Mouse (Mus musculus) mesoderm, embryonic 11.5 days (tissue): ENCODE measurements around the gene Olfr524.
A peak's percentile ranks its signal among the peaks of the same experiment; 100 is the strongest.

Experiments used
- DNase-seq: peaks from one replicate; pipeline ENCODE4 v3.0.0-alpha.2; 2012; ENCODE audit warnings: low read depth, low spot score

Olfr524 gene

DNA sequence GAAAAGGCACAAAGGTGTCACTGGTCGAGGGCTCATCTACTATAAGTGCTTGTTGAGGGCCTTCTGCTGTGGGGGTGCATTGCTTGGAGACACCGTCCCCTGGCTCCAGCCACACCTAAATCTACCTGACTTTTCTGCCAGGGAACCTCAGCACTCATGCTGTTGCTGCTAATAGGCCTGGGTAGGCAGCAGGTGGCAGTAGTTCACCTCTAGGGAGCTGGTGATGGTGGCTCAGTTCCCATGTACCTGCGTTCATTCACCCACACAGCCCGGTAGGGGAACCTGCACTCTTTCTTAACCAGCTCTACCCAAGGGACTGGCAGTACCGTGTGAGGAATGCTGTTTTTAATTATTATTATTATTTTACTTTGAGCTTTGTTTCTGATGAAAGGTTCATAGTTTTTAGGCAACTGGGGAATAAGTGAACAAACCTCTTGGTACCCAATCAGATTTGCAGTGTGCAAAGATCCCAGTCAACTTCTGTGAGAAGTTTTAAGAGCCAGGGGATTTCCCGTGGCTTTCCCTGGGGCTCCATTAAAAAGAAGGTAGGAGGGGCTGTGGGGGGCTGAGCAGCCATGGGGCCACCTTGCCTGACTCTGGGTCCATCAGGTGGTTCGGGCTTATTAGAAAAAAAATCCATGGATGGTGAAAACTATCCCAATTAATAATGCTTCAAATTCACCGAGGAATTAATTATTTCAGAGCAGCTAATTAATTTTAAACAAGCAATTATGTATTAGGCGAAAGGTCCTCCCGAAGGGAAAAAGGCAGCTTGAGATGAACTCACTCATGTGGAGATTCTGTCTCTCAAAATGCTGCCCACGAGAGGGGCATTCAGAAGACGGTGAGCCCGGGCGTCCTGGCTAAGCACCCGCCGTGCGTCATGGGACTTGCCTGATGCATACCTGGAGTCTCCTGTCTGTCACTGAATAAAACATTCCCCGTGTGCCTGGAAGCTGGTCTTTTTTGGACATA is 18.8 kb downstream of the Olfr524 start:
- peak; percentile 8 for DNase-seq

DNA sequence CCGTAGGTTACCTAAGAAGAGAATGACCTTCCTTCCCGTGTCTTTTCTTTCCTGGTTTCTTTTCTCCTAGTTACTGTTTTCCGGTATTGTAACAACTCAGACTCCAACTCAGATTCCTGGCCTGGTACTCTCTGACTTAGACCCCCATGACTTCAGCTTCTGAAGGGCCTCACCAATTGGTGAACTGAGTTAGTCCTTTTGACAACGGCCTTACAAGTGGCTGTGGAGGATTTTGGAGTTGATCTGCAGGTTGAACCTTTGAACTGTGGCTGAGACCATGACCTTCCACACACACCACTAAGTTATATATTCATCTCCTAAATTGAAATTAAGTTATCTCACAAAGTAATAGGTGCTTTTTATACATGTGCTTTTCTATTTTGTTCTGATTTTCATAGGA is 21.6 kb downstream of the Olfr524 start:
- no peak for DNase-seq

DNA sequence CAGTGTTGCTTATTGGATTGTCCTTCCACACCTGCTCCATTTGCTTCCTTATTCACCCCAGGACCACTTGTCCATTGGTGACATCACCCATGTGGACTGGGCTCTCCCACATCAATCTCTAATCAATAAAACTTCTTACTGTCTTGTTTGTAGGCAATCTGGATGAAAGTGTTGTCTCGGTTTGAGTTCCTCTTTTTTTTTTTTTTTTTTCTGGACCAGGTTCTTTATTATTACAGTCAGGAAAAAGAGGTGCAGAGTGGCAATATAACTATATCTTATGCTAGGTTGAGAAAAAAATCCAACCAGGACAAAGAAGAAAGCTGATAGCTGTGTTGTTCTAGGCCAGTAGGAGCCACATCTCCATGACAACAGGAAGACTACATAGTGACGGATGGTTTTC is 25.1 kb downstream of the Olfr524 start:
- no peak for DNase-seq

DNA sequence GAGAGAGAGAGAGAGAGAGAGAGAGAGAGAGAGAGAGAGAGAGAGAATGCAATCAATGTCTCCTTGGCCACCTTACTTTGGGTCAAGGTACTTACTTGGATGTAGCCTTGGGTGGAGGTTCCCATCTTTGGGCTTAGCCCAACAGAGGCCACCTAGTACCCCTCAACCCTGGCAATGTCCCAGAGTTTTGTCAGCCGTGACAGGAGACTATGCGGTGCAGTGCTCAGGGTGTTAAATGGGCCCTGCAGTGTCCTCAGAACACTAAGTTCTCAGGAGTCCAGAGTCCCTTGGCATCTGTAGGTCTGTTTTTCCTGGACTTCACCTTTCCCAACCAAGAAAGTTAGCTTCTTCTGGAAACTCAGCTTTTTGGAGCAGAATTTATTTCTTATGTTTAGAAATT is 26.6 kb downstream of the Olfr524 start:
- no peak for DNase-seq

DNA sequence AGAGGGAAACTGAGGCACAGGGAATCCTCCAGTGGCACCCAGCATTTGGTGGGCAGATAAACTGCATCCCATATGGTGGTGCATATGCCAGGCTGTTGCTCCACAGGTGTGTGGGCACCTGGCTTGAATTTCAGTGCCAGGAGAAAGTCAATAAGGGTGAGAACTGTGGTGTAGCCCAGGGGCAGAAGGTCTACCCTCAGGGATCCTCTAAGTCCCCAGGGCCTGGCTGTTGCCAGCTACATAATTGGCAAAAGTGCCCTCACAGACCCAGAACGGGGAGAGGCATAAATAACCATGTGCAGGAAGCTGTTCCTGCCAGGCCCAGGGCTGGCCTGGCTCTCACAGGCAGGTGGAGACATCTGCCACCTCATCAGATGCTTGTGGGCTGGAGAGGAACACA is 32.8 kb downstream of the Olfr524 start, which contains the start of gene Olfr523:
Olfr523 (plus strand) TSS at position 282 of the 400 bp plus-strand sequence.
- no peak for DNase-seq

DNA sequence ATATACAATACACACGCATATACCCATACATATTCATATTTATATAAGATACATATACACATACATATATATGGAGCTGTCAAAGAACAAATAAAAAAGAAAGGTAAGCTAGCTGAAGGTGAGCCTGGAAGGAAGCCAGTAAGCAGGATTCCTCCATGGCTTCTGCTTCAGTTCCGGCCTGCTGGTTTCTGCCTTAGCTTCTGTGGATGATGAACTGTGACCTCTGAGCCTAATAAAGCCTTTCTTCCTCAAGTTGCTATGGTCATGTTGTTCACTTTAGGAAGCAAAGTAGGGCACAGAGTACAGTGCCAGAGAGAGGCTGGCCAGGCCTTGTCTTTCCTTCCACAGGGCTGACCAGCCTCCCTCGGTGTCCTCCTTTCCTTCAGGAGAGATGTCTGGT is 34.9 kb downstream of the Olfr524 start:
- no peak for DNase-seq

DNA sequence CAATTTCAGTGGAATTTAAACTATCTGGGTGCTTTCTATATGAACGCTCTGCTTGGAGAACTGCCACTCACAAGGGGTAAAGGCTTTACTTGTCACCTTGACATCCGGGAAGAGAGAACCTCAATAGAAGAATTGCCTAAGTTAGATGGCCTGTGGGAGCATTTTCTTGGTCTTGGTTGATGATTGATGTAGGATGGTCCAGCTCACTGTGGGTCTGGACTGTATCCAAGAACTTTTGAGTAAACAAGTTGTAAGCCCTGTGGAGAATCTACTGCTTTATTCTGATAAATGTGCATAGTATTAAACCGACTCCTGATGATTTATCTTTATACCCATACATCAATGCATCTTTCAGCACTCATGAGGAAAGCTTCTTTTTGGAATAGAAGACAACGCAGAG is 36.4 kb downstream of the Olfr524 start:
- no peak for DNase-seq

DNA sequence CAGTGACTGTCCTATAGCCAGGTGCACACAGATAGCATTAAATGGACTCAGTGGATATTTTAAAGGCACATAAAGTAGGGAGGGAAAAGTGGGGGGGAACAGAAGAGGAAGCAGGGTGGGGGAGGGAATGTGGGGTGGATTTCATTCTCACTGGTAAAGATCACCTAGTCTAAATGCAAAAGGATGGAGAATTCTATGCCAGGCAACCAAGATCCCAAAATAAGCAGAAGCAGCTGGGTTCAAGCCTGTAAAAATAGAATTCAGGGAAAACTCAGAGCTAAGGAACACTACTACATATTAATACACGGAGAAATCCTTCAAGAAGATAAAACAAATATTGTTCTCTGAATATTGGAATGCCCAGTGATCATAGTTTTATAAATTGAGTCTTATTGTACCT is 37.8 kb downstream of the Olfr524 start:
- DNase-seq, result no peak

DNA sequence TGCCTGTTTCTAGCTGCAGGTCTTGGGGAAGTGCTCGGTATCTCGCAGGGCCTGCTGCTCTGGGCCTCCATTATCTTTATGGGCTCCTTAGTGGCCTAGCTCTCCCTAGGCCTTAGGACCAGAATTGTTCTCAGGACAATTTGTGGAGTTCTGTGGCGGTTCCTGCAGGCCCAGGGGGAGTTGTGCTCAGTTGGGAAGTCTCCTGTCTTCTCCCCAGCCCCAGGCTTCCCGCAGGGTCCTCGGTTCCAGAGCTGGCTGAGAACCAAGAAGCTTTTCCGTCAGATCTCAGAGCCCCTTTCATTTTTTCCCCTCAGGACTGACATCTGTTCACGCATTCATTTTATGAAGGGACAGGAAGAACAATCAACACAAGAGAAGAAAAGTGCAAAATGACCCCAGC is 41.1 kb downstream of the Olfr524 start, which contains the start of gene Olfr522:
Olfr522 (minus strand) TSS at position 101 of the 400 bp plus-strand sequence.
- DNase-seq, result no peak

DNA sequence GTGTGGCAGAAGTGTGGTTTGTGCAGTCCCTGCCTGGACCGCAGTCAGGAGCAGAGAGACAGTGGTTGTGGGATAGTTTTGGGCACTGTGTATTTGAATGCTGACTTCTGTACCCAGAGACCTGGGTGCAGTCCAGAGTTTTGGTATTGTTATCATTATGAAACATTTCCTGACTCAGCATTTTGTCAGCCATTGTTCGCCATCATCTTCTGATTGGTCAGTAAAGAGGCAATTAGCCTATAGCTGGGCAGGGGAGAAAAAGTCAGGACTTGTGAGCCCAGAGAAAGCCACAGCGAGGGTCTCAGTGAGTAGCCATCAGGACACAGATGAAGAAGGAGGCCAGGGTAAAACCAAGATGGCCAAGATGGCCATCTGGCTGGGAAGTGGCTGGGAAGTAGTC is 45.4 kb downstream of the Olfr524 start:
- DNase-seq, result no peak

DNA sequence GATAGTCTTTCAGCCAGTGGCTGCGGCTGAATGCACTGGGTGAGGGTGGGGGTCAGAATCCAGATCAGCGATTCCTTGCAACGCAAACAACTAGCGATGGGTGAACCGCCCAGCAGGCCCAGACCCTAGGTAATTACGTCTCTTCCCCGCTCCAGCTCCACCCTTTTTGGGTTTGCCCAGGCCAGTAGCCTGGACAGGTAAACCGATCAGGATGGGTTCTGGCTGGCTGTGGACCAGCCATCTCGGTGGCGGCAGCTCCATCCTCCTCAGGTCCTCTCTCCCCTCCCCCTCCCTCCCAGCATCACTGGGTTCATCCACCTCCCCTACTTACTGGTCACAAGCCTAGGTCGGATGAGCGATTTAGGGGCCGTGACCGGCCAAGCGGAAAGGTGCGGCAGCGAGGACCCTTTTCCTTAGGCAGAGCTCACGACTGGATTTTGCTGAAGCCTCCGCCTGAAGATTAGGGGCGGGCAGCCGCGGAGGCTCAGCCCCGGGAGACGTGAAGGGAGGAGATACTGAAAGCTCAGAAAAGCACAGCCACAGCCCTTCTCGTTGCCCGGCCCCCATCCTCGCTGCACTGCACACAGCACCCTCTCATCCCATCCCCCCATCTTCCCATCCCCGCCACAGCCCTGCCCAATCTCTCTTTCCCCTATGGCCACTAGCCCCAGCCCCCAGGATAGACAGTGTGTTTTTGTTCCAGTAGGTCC is 51.4 kb downstream of the Olfr524 start, which contains the start of gene Sprn:
Sprn (minus strand) TSS at position 660 of the 710 bp plus-strand sequence.
- DNase-seq, result peak; percentile 24

DNA sequence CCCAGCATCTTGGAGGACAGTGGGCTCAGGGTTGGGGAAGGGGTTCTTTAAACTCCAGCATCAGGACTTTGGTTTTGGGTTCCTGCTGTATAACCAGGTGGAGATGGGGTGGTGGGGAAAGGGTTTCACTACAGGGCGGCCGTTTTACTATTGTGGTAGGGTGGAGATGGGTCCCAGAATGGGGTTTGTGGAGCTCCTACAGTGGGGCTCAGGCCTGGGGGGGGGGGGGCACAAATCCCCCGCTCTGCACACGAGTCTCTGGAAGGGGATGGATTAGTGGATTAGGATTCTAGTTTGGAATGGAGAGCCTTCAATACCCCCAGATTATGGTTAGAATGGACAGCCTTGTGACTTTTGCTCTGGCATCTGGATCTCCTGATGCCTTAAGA is 51.9 kb downstream of the Olfr524 start:
- DNase-seq, result no peak

DNA sequence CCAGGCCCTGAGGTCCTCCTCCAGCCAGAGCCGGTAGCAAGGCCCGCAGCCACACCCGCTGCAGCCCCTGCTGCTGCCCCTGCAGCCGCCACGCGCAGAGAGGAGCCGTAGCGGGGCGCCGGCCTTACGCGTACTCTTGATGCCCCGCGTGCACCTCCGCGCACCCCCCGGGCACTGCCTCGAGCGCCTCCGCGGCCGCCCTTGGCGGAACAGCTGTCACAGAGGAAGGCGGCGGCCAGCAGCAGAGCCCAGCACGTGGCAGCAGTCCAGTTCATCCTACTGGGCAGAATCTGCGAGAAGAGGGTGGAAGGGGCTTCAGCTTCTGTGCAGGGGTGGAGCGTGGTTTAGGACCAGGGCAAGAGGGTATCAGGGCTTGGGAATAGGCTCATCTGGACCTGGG is 52.4 kb downstream of the Olfr524 start:
- peak; percentile 33 for DNase-seq
